Mouse (Mus musculus): ENCODE data around the gene Asb11.

The Asb11 gene

DNA sequence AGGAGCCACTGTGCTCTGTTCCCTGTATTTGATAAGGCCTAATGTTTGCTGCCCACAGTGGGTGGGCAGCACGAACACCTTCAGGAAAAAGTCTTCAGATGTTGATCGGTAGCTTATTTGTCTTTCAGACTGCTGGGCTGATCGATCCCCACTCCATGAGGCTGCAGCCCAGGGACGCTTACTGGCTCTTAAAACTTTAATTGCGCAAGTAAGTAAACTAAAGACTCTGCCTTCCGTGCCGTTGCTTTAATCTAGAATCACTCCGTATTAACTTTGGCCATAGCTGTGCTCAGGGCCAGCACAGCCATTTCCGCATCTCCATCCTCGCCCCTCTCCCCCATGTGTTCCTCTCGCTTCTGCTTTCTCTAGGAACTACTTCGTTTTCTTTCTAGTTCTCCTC, 8.8 kb downstream of the Asb11 start:
- DNase-seq (ENCODE audit: low spot score) = no peak

DNA sequence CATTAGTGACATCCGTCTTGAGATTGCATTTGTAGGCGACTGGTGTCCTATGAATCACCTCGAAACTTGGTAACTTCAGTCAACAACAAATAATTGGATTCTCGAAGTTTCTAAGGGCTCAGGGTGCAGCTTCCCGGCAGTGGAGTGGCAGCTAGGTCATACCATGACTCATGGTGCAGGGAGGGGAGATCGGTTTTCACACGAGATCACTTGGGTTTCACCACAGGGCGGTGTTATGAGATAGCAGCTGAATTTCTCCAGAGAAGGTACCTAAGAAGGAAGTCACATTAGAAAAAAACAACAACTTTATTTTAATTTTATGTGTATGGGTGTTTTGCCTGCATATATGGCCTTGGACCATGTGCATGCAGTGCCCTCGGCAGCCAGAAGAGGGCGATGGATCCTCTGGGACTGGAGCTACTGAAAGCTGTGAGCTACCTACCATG, 9.3 kb downstream of the Asb11 start:
- no peak for DNase-seq (ENCODE audit: low spot score)

DNA sequence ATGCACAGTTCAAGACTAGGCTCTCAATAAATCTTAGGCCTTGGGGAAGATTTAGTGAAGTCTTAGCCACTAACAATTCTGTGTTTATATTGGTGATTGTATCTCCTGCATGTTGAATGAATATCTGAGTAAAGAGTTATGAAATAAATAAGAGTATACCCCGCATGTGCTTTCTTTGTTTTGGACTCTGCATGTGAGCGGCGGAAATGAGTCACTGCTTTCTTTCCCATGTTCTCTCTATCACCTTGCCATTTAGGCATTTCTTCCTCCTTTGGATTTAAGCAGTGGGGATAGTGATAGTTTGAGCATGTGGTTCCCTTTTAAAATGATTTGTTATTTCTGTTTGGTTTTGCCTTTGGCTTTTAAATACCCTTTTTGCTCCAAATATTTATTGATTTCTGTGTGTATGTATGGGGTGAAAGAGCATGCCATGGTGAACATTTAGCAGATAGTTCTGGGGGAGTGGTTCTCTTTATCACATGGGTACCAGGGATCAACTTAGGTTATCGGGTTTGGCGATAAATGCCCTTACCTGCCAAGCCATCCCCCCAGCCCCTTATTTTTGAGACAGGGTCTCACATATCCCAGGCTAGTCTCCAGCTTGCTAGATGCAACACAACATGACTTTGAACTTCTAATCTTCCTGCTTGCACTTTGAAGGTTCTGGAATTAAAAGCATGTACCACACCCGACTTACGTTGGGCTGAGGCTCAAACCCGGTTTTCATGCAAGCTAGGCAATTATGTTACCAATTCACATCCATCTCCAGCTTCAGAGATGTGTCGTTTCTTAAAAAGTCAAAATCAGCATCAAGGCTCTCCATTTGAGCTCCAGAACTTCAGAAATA, 10.3 kb downstream of the Asb11 start:
- DNase-seq (ENCODE audit: low spot score) = no peak

DNA sequence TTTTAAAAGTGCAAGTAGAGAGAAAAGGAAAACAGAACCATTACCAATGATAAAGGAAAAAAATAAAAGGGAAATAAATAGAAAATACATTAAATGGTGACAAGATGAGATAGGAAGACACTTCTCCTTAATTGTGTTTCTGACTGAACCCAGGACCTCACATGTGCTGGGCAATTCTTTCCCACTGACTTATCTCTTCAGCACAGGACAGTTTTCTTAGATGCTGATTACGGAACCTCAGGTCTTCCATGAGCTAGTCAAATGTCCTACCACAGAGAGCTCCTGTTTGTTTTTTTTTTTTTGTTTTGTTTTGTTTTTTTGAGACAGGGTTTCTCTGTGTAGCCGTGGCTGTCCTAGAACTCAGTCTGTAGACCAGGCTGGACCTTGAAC, 10.9 kb downstream of the Asb11 start:
- no peak for DNase-seq (ENCODE audit: low spot score)

GRCm38 (mm10) chrX:164449201-164449600, 12.4 kb downstream of the Asb11 start:
- DNase-seq (ENCODE audit: low spot score) = no peak

- DNase-seq (ENCODE audit: low spot score) = no peak
Measured at GRCm38 (mm10) chrX:164459205-164459878, 22.5 kb downstream of the Asb11 start.

DNA sequence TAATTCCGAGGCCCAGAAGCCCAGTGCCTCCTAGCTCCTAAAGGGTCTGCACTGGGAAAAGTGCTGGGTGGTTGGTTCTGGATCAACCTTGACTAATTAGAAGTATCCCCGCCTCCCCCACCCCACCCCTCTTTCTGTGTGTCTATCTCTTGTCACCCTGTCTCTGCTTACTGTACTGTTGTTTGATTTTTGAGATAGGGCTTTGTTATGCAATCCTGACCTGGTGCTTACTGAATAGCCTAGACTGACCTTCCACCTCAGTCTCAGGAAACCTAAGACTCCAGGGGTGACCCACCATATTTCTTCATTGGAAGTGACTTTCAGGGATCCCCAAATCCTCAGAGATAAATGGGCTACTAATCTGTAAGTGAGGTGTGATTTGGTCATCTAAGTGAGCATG, 65.5 kb downstream of the Asb11 start:
- DNase-seq (ENCODE audit: low spot score) = no peak

DNA sequence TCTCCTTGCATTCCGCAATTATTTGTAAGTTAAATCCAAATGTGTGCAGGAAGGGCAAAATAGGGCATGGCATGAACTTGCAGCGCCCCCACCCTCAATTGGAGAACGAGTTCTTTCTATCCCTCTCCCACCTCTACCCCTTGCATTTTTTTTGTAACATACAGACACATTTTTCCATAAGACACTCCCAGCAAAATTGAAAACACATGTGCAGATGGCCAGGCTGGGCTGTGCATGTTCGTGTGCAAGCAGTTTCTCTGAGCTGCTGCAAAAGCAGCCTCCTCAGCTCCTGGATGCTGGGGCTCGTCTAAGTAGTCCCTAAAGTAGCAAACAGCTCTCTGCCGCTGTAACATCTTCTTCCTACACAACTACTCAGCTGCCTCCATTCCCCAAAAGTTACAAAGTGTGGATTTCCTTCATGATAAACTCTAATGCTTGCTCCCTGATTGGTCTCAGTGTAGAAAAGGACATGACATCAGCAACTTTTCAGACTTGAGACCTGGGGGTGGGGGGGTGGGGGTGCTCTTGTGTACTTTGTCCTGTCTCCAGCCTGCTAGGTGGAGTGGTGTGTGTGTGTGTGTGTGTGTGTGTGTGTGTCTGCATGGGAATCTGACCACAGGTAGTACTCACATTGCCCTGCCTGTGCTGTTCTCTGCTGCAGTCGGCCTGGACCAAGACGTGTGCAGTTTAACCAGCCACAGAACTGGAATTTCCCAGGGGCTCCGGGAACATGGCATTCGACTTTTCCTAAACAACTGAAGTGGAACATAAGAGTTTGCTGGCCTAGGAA, 69.1 kb downstream of the Asb11 start, which contains the start of gene Asb9:
Asb9 (plus strand) TSS at position 619 of the 790 bp plus-strand sequence.
- DNase-seq (ENCODE audit: low spot score) = no peak

DNA sequence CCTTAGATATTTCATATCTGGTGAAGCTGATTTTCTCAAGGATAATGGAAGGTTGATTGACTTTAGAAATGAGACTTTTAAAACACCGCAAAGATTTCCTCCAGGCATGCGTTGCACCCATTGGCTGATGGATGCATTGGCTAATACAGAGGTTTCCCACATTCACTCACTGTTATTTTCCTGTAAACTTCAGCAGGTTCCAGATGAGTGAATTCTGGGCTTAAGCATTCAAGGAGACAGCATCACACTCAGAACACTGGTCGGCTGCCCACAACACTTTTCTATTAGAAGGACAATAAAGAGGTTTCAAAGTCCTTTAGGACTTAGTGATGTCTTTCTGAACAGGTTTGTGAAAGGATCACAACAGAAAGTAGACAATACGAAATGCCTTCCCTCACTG, 70.3 kb downstream of the Asb11 start:
- no peak for DNase-seq (ENCODE audit: low spot score)

- no peak for DNase-seq (ENCODE audit: low spot score)
Measured at GRCm38 (mm10) chrX:164508728-164509127, 71.9 kb downstream of the Asb11 start.
